Mouse (Mus musculus) heart, postnatal 0 days (tissue): ENCODE measurements around the gene Col6a5. TPM values are rescaled to one million over a fixed set of nuclear protein-coding genes. Genes with fewer than 3 reads are reported as not detected.

Experiments
- ATAC-seq: fragments of 200-750 bp; cut with Nextera tagmentation; 2 replicates; pipeline ENCODE4 v1.8.0; 2017; ENCODE audit warnings: low read depth, moderate number of reproducible peaks, moderate library complexity; ENCODE audit not compliant: insufficient read depth
- DNase-seq: peaks from one replicate; pipeline ENCODE4 v3.0.0-alpha.2; 2016; ENCODE audit warnings: low spot score
- H3K27ac ChIP-seq: fragments of 300-500 bp; sonication (generic); 2 replicates; pipeline ENCODE4 v1.5.1; 2014; ENCODE audit warnings: low read depth, mild to moderate bottlenecking
- H3K27me3 ChIP-seq: fragments of 300-500 bp; sonication (generic); 2 replicates; pipeline ENCODE4 v1.6.1; 2014; ENCODE audit warnings: low read length, mixed read lengths; ENCODE audit not compliant: control insufficient read depth, insufficient read depth
- H3K36me3 ChIP-seq: fragments of 300-500 bp; sonication (generic); replicated peaks from 2 replicates; pipeline ENCODE4 v1.6.1; 2014; ENCODE audit warnings: low read length, mixed read lengths; ENCODE audit not compliant: control insufficient read depth, insufficient read depth
- H3K4me1 ChIP-seq: fragments of 300-500 bp; sonication (generic); 2 replicates; pipeline ENCODE4 v1.6.1; 2014; ENCODE audit warnings: antibody characterized with exemption; ENCODE audit not compliant: control insufficient read depth, insufficient read depth
- H3K4me2 ChIP-seq: fragments of 300-500 bp; sonication (generic); 2 replicates; pipeline ENCODE4 v1.6.1; 2014; ENCODE audit warnings: low read depth, mild to moderate bottlenecking, low read length, moderate library complexity
- H3K4me3 ChIP-seq: fragments of 300-500 bp; sonication (generic); 2 replicates; pipeline ENCODE4 v1.5.1; 2014; ENCODE audit warnings: low read depth, low read length
- H3K9ac ChIP-seq: fragments of 300-500 bp; sonication (generic); replicated peaks from 2 replicates; pipeline ENCODE4 v1.6.1; 2014; ENCODE audit warnings: low read depth, low read length, mixed read lengths
- H3K9me3 ChIP-seq: fragments of 300-500 bp; sonication (generic); replicated peaks from 2 replicates; pipeline ENCODE4 v1.6.1; 2016; ENCODE audit warnings: low read length; ENCODE audit not compliant: control insufficient read depth
- CTCF ChIP-seq: IDR thresholded peaks from 2 replicates; pipeline ENCODE4 v1.5.1; 2016; ENCODE audit warnings: antibody characterized with exemption, control low read depth, low read depth
- EP300 ChIP-seq: IDR thresholded peaks from 2 replicates; pipeline ENCODE4 v1.6.1; 2016; ENCODE audit warnings: antibody characterized with exemption, low read depth
- WGBS: fragments of 180-500 bp; shearing (Covaris S2); extraction: QIAGEN DNeasy Blood & Tissue Kit; methylation state at CpG from one replicate; pipeline ENCODE4 v1.1.7; 2014; 5-methylcytosine and 5-hydroxymethylcytosine counted together
- polyA plus RNA-seq: library from polyadenylated mRNA; unstranded; fragments of >200 nt; fragmentation: Nextera tagmentation; extraction: Ambion mirVana; gene quantifications from 2 replicates; pipeline ENCODE4 v1.2.1, GENCODE M21; 2015
- total RNA-seq: library from RNA; depleted of rRNA; stranded (reverse); fragments of >200 nt; gene quantifications from 2 replicates; pipeline ENCODE4 v1.2.3, GENCODE M21; 2014; ENCODE audit warnings: low replicate concordance

Gene Col6a5
- total and polyA plus RNA-seq, 2 experiments from 2014 or later, result 0.03 TPM; not detected in 1

GRCm38 (mm10) chr9:105984931-105985519 lies 24.6 kb upstream of the Col6a5 start:
- Histone ChIP-seq H3K36me3 (no peaks in the 10 kb centered on the region), H3K27me3 (no peaks in the 10 kb centered on the region), H3K9me3 (no peaks in the 10 kb centered on the region), H3K9ac (no peak overlapping the region), H3K4me3 (no peak overlapping the region), H3K4me1 (no peaks in the 10 kb centered on the region), H3K27ac (no peak overlapping the region), H3K4me2 (no peak overlapping the region)
- 36% methylated on average over 10 of the region's 10 CpGs for WGBS
- DNase-seq (no peak), ATAC-seq (no peak)
- TF ChIP-seq EP300, result no peak
- TF ChIP-seq CTCF, result no peak

GRCm38 (mm10) chr9:105978479-105978878 lies 18.0 kb upstream of the Col6a5 start:
- Histone ChIP-seq H3K9ac (no peak overlapping the region), H3K27me3 (0 out of 2 replicates have a peak, but pooled peaks cover 5% of the 10 kb centered on the region), H3K4me1 (no peaks in the 10 kb centered on the region), H3K36me3 (no peaks in the 10 kb centered on the region), H3K27ac (no peak overlapping the region), H3K9me3 (no peaks in the 10 kb centered on the region), H3K4me2 (no peak overlapping the region), H3K4me3 (no peak overlapping the region)
- TF ChIP-seq CTCF (no peak), EP300 (no peak)
- WGBS, result 81% methylated on average over 8 of the region's 8 CpGs
- ATAC-seq, result no peak
- DNase-seq, result no peak

DNA sequence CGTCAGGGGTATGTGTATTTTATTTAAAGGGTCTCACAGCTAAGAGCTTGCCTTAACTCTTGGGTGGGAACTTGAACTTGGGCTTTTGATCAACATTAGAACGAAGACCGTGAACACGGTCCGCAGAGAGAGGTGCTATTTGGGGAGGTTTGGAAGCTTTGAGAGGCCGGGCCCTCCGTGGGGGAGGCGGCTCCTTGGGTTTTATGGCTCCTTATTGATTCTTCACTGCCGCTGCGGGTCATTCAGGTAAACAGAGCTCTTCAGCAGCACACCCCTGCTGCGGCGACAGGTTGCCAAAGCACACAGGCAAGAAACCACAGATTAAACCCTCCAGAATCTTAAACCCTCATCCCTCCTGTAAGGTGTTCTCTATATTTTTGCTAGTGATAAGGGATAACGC lies 16.4 kb upstream of the Col6a5 start:
- Histone ChIP-seq H3K9ac (no peak overlapping the region), H3K4me1 (no peaks in the 10 kb centered on the region), H3K4me2 (no peak overlapping the region), H3K9me3 (no peaks in the 10 kb centered on the region), H3K27ac (no peak overlapping the region), H3K36me3 (no peaks in the 10 kb centered on the region), H3K27me3 (0 out of 2 replicates have a peak, but pooled peaks cover 5% of the 10 kb centered on the region), H3K4me3 (no peak overlapping the region)
- TF ChIP-seq CTCF (no peak), EP300 (no peak)
- ATAC-seq, result no peak
- 23% methylated on average over 13 of the region's 13 CpGs for WGBS
- no peak for DNase-seq

DNA sequence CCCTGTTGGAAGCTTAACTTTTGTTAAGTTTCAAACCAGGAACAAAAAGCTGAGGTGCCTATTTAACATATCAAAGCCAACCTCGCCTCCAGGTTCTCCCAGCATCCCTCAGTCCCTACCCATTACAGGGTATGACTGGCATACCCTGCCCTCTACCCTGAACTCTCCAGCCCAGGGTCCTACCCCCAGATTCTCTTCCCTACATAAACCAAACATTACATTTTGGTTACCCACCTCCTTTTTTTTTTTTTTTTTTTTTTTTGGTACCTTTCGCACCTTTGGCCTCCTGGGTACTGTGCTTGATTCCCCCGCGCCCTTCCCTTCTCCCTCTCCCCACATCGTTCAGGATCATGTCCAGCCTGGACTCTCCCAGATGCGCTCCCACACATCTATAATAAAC lies 15.9 kb upstream of the Col6a5 start:
- Histone ChIP-seq H3K9ac (no peak overlapping the region), H3K27me3 (0 out of 2 replicates have a peak, but pooled peaks cover 5% of the 10 kb centered on the region), H3K27ac (no peak overlapping the region), H3K9me3 (no peaks in the 10 kb centered on the region), H3K36me3 (no peaks in the 10 kb centered on the region), H3K4me1 (no peaks in the 10 kb centered on the region), H3K4me3 (no peak overlapping the region), H3K4me2 (no peak overlapping the region)
- 51% methylated on average over 6 of the region's 6 CpGs for WGBS
- ATAC-seq, result no peak
- no peak for TF ChIP-seq EP300
- TF ChIP-seq CTCF, result no peak
- DNase-seq, result no peak

GRCm38 (mm10) chr9:105973736-105974135 lies 13.3 kb upstream of the Col6a5 start:
- 77% methylated on average over 1 of the region's 1 CpGs for WGBS
- Histone ChIP-seq H3K36me3 (no peaks in the 10 kb centered on the region), H3K4me1 (no peaks in the 10 kb centered on the region), H3K4me2 (no peak overlapping the region), H3K9ac (no peak overlapping the region), H3K4me3 (no peak overlapping the region), H3K27me3 (0 out of 2 replicates have a peak, but pooled peaks cover 5% of the 10 kb centered on the region), H3K27ac (no peak overlapping the region), H3K9me3 (no peaks in the 10 kb centered on the region)
- no peak for DNase-seq
- TF ChIP-seq EP300 (no peak), CTCF (no peak)
- no peak for ATAC-seq

DNA sequence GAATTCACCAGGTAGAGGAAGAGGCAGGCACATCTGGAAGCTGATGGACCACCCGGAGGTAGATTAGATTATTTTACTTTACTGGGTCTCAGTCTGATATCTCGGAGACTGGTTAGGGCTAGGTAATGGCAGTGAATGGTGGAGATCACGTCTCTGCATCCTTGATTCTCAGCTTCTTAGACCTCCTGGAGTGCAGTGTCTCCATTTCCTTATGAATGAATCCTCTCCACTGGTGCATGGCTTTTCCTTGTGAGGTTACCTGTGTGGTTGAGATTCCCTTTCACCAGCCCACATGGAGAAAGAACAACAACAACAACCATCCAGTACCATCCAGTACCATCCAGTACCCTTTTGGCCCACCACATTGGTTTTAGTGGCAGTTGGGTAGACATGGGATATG lies 11.6 kb upstream of the Col6a5 start:
- WGBS, result 80% methylated on average over 3 of the region's 3 CpGs
- DNase-seq, result no peak
- H3K9me3 ChIP-seq, result no peaks in the 10 kb centered on the region

More for the DNA sequence above, 11.6 kb upstream of the Col6a5 start:
- Histone ChIP-seq H3K4me1 (no peaks in the 10 kb centered on the region), H3K27me3 (0 out of 2 replicates have a peak, but pooled peaks cover 3% of the 10 kb centered on the region), H3K27ac (no peak overlapping the region), H3K4me2 (no peak overlapping the region), H3K4me3 (no peak overlapping the region), H3K36me3 (no peaks in the 10 kb centered on the region), H3K9ac (no peak overlapping the region)
- TF ChIP-seq EP300 (no peak), CTCF (no peak)
- ATAC-seq, result no peak
